In genomic region chr10:70521379-70521778, GRCm38 (mm10) we compare ENCODE assay signal across 8 mouse cellular contexts.
DNase-seq lines count a peak whose midpoint lies in the region; ATAC-seq and TF ChIP-seq lines count a peak whose summit lies in the region.

No protein-coding gene starts in this region.

- WGBS in lung, embryonic 16.5 days: 25% methylated on average over 5 of the region's 5 CpGs
- 27% methylated on average over 5 of the region's 5 CpGs for WGBS in lung, adult 2 months
- WGBS in forebrain, embryonic 14.5 days: 19% methylated on average over 5 of the region's 5 CpGs
- 20% methylated on average over 5 of the region's 5 CpGs for WGBS in limb, embryonic 13.5 days
- WGBS in stomach, embryonic 14.5 days: 21% methylated on average over 5 of the region's 5 CpGs

- peak overlapping the region; percentile 85 for H3K4me2 ChIP-seq in lung, embryonic 16.5 days (ENCODE audit: low read depth, low read length)
- H3K4me2 ChIP-seq in forebrain, embryonic 14.5 days (ENCODE audit: low read length): peak overlapping the region; percentile 92
- H3K4me2 ChIP-seq in limb, embryonic 13.5 days (replicated peaks): peak overlapping the region; percentile 71
- H3K4me2 ChIP-seq in stomach, embryonic 14.5 days (replicated peaks; ENCODE audit: low read depth, low read length): peak overlapping the region; percentile 93

- no peak for ATAC-seq in lung, embryonic 16.5 days (ENCODE audit: low read depth)
- no peak for ATAC-seq in forebrain, embryonic 14.5 days
- ATAC-seq in limb, embryonic 13.5 days (ENCODE audit: low FRiP score, low read depth): no peak
- ATAC-seq in stomach, embryonic 14.5 days (ENCODE audit: insufficient number of reproducible peaks, insufficient read depth, low FRiP score, low read depth): no peak
- no peak for ATAC-seq in granulocyte monocyte progenitor cell, adult 5-6 weeks (replicated peaks; ENCODE audit: poor library complexity, severe bottlenecking)

- DNase-seq in lung, adult 2 months: no peak
- DNase-seq in forebrain, embryonic 14.5 days (ENCODE audit: low spot score): no peak
- DNase-seq in adrenal gland, adult 8-10 months: no peak
- no peak for DNase-seq in thymus, postnatal 25 days

- H3K9me3 ChIP-seq in lung, embryonic 16.5 days (ENCODE audit: control insufficient read depth, low read length): no peaks in the 10 kb centered on the region
- H3K9me3 ChIP-seq in forebrain, embryonic 14.5 days (replicated peaks; ENCODE audit: control insufficient read depth, low read length): no peaks in the 10 kb centered on the region
- peaks cover 5% of the 10 kb centered on the region; the same call in 1 of the 2 replicates for H3K9me3 ChIP-seq in limb, embryonic 13.5 days
- H3K9me3 ChIP-seq in stomach, embryonic 14.5 days (ENCODE audit: control insufficient read depth, low read depth, low read length): no peaks in the 10 kb centered on the region

- 0 out of 2 replicates have a peak overlapping the region, but pooled peaks have one; percentile 50 for H3K9ac ChIP-seq in lung, embryonic 16.5 days (ENCODE audit: low read length)
- peak overlapping the region; percentile 70; the same call in 1 of the 2 replicates for H3K9ac ChIP-seq in forebrain, embryonic 14.5 days (ENCODE audit: low read length)
- H3K9ac ChIP-seq in limb, embryonic 13.5 days: peak overlapping the region; percentile 66
- H3K9ac ChIP-seq in stomach, embryonic 14.5 days (replicated peaks; ENCODE audit: low read depth, low read length): no peak overlapping the region

- no peak overlapping the region for H3K27ac ChIP-seq in lung, embryonic 16.5 days (ENCODE audit: low read length)
- no peak overlapping the region for H3K27ac ChIP-seq in forebrain, embryonic 14.5 days (ENCODE audit: low read depth, low read length)
- peak overlapping the region; percentile 45; the same call in 1 of the 2 replicates for H3K27ac ChIP-seq in limb, embryonic 13.5 days
- no peak overlapping the region for H3K27ac ChIP-seq in stomach, embryonic 14.5 days (ENCODE audit: low read length)

- no peak for TF ChIP-seq POLR2A in lung, adult 2 months (IDR thresholded peaks at IDR 0.05; ENCODE audit: borderline replicate concordance, extremely low read depth, low read depth, low read length)

- H3K27me3 ChIP-seq in lung, embryonic 16.5 days (ENCODE audit: control insufficient read depth, insufficient read depth, low read depth, low read length): no peaks in the 10 kb centered on the region; the same call in 1 of the 2 replicates
- no peaks in the 10 kb centered on the region for H3K27me3 ChIP-seq in forebrain, embryonic 14.5 days (replicated peaks; ENCODE audit: control insufficient read depth, insufficient read depth, low read length)
- no peaks in the 10 kb centered on the region for H3K27me3 ChIP-seq in limb, embryonic 13.5 days
- 0 out of 2 replicates have a peak, but pooled peaks cover 5% of the 10 kb centered on the region for H3K27me3 ChIP-seq in stomach, embryonic 14.5 days (ENCODE audit: control insufficient read depth, insufficient read depth, low read length)

- H3K36me3 ChIP-seq in lung, embryonic 16.5 days (ENCODE audit: control insufficient read depth, insufficient read depth, low read length): no peaks in the 10 kb centered on the region
- H3K36me3 ChIP-seq in forebrain, embryonic 14.5 days (ENCODE audit: control insufficient read depth, insufficient read depth, low read length): no peaks in the 10 kb centered on the region
- peaks cover 15% of the 10 kb centered on the region for H3K36me3 ChIP-seq in limb, embryonic 13.5 days
- H3K36me3 ChIP-seq in stomach, embryonic 14.5 days (ENCODE audit: control insufficient read depth, insufficient read depth, low read length): no peaks in the 10 kb centered on the region

- peaks cover 14% of the 10 kb centered on the region for H3K4me1 ChIP-seq in lung, embryonic 16.5 days (replicated peaks; ENCODE audit: control insufficient read depth, insufficient read depth, low read length)
- peaks cover 6% of the 10 kb centered on the region; the same call in 1 of the 2 replicates for H3K4me1 ChIP-seq in lung, adult 2 months (ENCODE audit: control insufficient read depth, insufficient read depth, low read length)
- peaks cover 7% of the 10 kb centered on the region; the same call in 1 of the 2 replicates for H3K4me1 ChIP-seq in forebrain, embryonic 14.5 days (ENCODE audit: control insufficient read depth, insufficient read depth, low read length)
- peaks cover 25% of the 10 kb centered on the region for H3K4me1 ChIP-seq in limb, embryonic 13.5 days
- H3K4me1 ChIP-seq in stomach, embryonic 14.5 days (ENCODE audit: control insufficient read depth, insufficient read depth, low read length): peaks cover 13% of the 10 kb centered on the region

- peak overlapping the region; percentile 50 for H3K4me3 ChIP-seq in lung, embryonic 16.5 days (ENCODE audit: low read length)
- H3K4me3 ChIP-seq in lung, adult 2 months (replicated peaks; ENCODE audit: extremely low read depth, low read depth, low read length): no peak overlapping the region
- peak overlapping the region; percentile 41; the same call in 1 of the 2 replicates for H3K4me3 ChIP-seq in forebrain, embryonic 14.5 days (ENCODE audit: low read depth, low read length)
- peak overlapping the region; percentile 48 for H3K4me3 ChIP-seq in limb, embryonic 13.5 days
- H3K4me3 ChIP-seq in stomach, embryonic 14.5 days (ENCODE audit: low read depth, low read length): peak overlapping the region; percentile 36

- TF ChIP-seq CTCF in lung, adult 2 months (IDR thresholded peaks at IDR 0.05; ENCODE audit: insufficient read depth, low read length): no peak
